Mouse (Mus musculus) embryonic facial prominence, embryonic 14.5 days (tissue): ENCODE measurements around the gene Ern1. TPM values are rescaled to one million over a fixed set of nuclear protein-coding genes. Genes with fewer than 3 reads are reported as not detected.

Experiments
- ATAC-seq: fragments of 200-750 bp; cut with Nextera tagmentation; 2 replicates; pipeline ENCODE4 v1.8.0; 2017; ENCODE audit warnings: low read depth, moderate number of reproducible peaks, moderate TSS enrichment
- DNase-seq: peaks from one replicate; pipeline ENCODE4 v3.0.0-alpha.2; 2015; ENCODE audit warnings: low spot score
- H3K27ac ChIP-seq: fragments of 300-500 bp; sonication (generic); replicated peaks from 2 replicates; pipeline ENCODE4 v1.5.1; 2014; ENCODE audit warnings: low read depth, mild to moderate bottlenecking, low read length, moderate library complexity
- H3K27me3 ChIP-seq: fragments of 300-500 bp; sonication (generic); replicated peaks from 2 replicates; pipeline ENCODE4 v1.6.1; 2014; ENCODE audit warnings: low read length; ENCODE audit not compliant: control insufficient read depth, insufficient read depth
- H3K36me3 ChIP-seq: fragments of 300-500 bp; sonication (generic); 2 replicates; pipeline ENCODE4 v1.6.1; 2014; ENCODE audit warnings: low read length, mixed read lengths; ENCODE audit not compliant: control insufficient read depth, insufficient read depth
- H3K4me1 ChIP-seq: fragments of 300-500 bp; sonication (generic); 2 replicates; pipeline ENCODE4 v1.6.1; 2014; ENCODE audit warnings: antibody characterized with exemption, low read length; ENCODE audit not compliant: control insufficient read depth, insufficient read depth
- H3K4me2 ChIP-seq: fragments of 300-500 bp; sonication (generic); 2 replicates; pipeline ENCODE4 v1.6.1; 2014; ENCODE audit warnings: low read depth, mild to moderate bottlenecking, low read length, moderate library complexity, mixed read lengths
- H3K4me3 ChIP-seq: fragments of 300-500 bp; sonication (generic); 2 replicates; pipeline ENCODE4 v1.5.1; 2014; ENCODE audit warnings: low read depth, mild to moderate bottlenecking, low read length
- H3K9ac ChIP-seq: fragments of 300-500 bp; sonication (generic); 2 replicates; pipeline ENCODE4 v1.6.1; 2014; ENCODE audit warnings: low read depth, mild to moderate bottlenecking, low read length, moderate library complexity, mixed read lengths
- H3K9me3 ChIP-seq: fragments of 300-500 bp; sonication (generic); 2 replicates; pipeline ENCODE4 v1.6.1; 2016; ENCODE audit warnings: low read length; ENCODE audit not compliant: control insufficient read depth
- WGBS: fragments of 180-500 bp; shearing (Covaris S2); extraction: QIAGEN DNeasy Blood & Tissue Kit; methylation state at CpG from one replicate; pipeline ENCODE4 v1.1.7; 2014; 5-methylcytosine and 5-hydroxymethylcytosine counted together
- polyA plus RNA-seq: library from polyadenylated mRNA; unstranded; fragments of >200 nt; fragmentation: Nextera tagmentation; extraction: Ambion mirVana; gene quantifications from 2 replicates; pipeline ENCODE4 v1.2.1, GENCODE M21; 2014

Ern1 gene
- polyA plus RNA-seq, 1 experiment from 2014 or later, result 7.0 TPM

GRCm38 (mm10) chr11:106511236-106512005 lies 23.8 kb upstream of the Ern1 start:
- H3K9ac ChIP-seq, result no peak overlapping the region
- H3K9me3 ChIP-seq, result no peaks in the 10 kb centered on the region
- peaks cover 28% of the 10 kb centered on the region for H3K36me3 ChIP-seq
- no peak for DNase-seq
- no peak overlapping the region for H3K27ac ChIP-seq
- H3K4me1 ChIP-seq, result no peaks in the 10 kb centered on the region
- H3K4me3 ChIP-seq, result no peak overlapping the region
- ATAC-seq, result no peak
- WGBS, result 83% methylated on average over 14 of the region's 14 CpGs
- no peak overlapping the region for H3K4me2 ChIP-seq
- no peaks in the 10 kb centered on the region for H3K27me3 ChIP-seq

- Histone ChIP-seq H3K4me1 (no peaks in the 10 kb centered on the region), H3K4me2 (no peak overlapping the region), H3K9ac (no peak overlapping the region), H3K27me3 (no peaks in the 10 kb centered on the region), H3K9me3 (no peaks in the 10 kb centered on the region), H3K36me3 (peaks cover 34% of the 10 kb centered on the region), H3K4me3 (no peak overlapping the region), H3K27ac (no peak overlapping the region)
- ATAC-seq, result no peak
- DNase-seq, result no peak
- WGBS, result 88% methylated on average over 7 of the region's 7 CpGs
These were observed 20.0 kb upstream of the Ern1 start for GRCm38 (mm10) chr11:106507638-106508037.

- no peak overlapping the region for H3K4me3 ChIP-seq
- no peak overlapping the region for H3K4me2 ChIP-seq
- DNase-seq (no peak), ATAC-seq (no peak)
- H3K9ac ChIP-seq, result no peak overlapping the region
- no peaks in the 10 kb centered on the region for H3K9me3 ChIP-seq
- no peak overlapping the region for H3K27ac ChIP-seq
- no peaks in the 10 kb centered on the region for H3K27me3 ChIP-seq
- peaks cover 32% of the 10 kb centered on the region for H3K36me3 ChIP-seq
- 89% methylated on average over 6 of the region's 6 CpGs for WGBS
- no peaks in the 10 kb centered on the region for H3K4me1 ChIP-seq
These were observed 18.6 kb upstream of the Ern1 start for GRCm38 (mm10) chr11:106506211-106506610.

- Histone ChIP-seq H3K9me3 (no peaks in the 10 kb centered on the region), H3K4me1 (peaks cover 4% of the 10 kb centered on the region; the same call in 1 of the 2 replicates), H3K9ac (no peak overlapping the region), H3K27me3 (no peaks in the 10 kb centered on the region), H3K27ac (no peak overlapping the region), H3K4me3 (no peak overlapping the region), H3K36me3 (peaks cover 21% of the 10 kb centered on the region), H3K4me2 (no peak overlapping the region)
- no peak for DNase-seq
- no peak for ATAC-seq
These were observed 16.5 kb upstream of the Ern1 start for GRCm38 (mm10) chr11:106504129-106504528.

- no peak overlapping the region for H3K4me2 ChIP-seq
- H3K4me1 ChIP-seq, result peaks cover 4% of the 10 kb centered on the region; the same call in 1 of the 2 replicates
- no peak overlapping the region for H3K9ac ChIP-seq
- no peaks in the 10 kb centered on the region for H3K9me3 ChIP-seq
- peaks cover 16% of the 10 kb centered on the region for H3K36me3 ChIP-seq
- H3K27ac ChIP-seq, result 0 out of 2 replicates have a peak overlapping the region, but pooled peaks have one; percentile 46
- no peak for ATAC-seq
- H3K27me3 ChIP-seq, result no peaks in the 10 kb centered on the region
- no peak overlapping the region for H3K4me3 ChIP-seq
- WGBS, result 79% methylated on average over 4 of the region's 4 CpGs
- DNase-seq, result no peak
These were observed 15.7 kb upstream of the Ern1 start for GRCm38 (mm10) chr11:106503425-106503717.

GRCm38 (mm10) chr11:106502631-106503424 lies 15.2 kb upstream of the Ern1 start:
- no peak overlapping the region for H3K4me3 ChIP-seq
- H3K27me3 ChIP-seq, result no peaks in the 10 kb centered on the region
- peaks cover 4% of the 10 kb centered on the region; the same call in 1 of the 2 replicates for H3K4me1 ChIP-seq
- H3K27ac ChIP-seq, result peak overlapping the region; percentile 46
- no peak overlapping the region for H3K9ac ChIP-seq
- H3K36me3 ChIP-seq, result peaks cover 11% of the 10 kb centered on the region
- 57% methylated on average over 13 of the region's 13 CpGs for WGBS
- no peak for DNase-seq
- H3K9me3 ChIP-seq, result no peaks in the 10 kb centered on the region
- no peak for ATAC-seq
- no peak overlapping the region for H3K4me2 ChIP-seq

GRCm38 (mm10) chr11:106502159-106502505 lies 14.5 kb upstream of the Ern1 start:
- H3K27ac ChIP-seq, result peak overlapping the region; percentile 100
- H3K9ac ChIP-seq, result peak overlapping the region; percentile 100
- peaks cover 4% of the 10 kb centered on the region; the same call in 1 of the 2 replicates for H3K4me1 ChIP-seq
- peak overlapping the region; percentile 99 for H3K4me3 ChIP-seq
- ATAC-seq, result no peak
- peaks cover 9% of the 10 kb centered on the region for H3K36me3 ChIP-seq
- H3K9me3 ChIP-seq, result no peaks in the 10 kb centered on the region
- H3K4me2 ChIP-seq, result peak overlapping the region; percentile 87
- H3K27me3 ChIP-seq, result no peaks in the 10 kb centered on the region
- DNase-seq, result no peak

- 2% methylated on average over 22 of the region's 22 CpGs for WGBS
- Histone ChIP-seq H3K27me3 (no peaks in the 10 kb centered on the region), H3K9ac (peak overlapping the region; percentile 100), H3K4me3 (peak overlapping the region; percentile 99), H3K4me1 (peaks cover 4% of the 10 kb centered on the region; the same call in 1 of the 2 replicates), H3K4me2 (peak overlapping the region; percentile 87), H3K9me3 (no peaks in the 10 kb centered on the region), H3K27ac (peak overlapping the region; percentile 100), H3K36me3 (peaks cover 7% of the 10 kb centered on the region)
- peak; percentile 90 for DNase-seq
- ATAC-seq, result peak; percentile 67
These were observed 13.9 kb upstream of the Ern1 start for GRCm38 (mm10) chr11:106501308-106502158.
